Mouse (Mus musculus): ENCODE results near the gene Acap2. TPM values are rescaled to one million over a fixed set of nuclear protein-coding genes. Genes with fewer than 3 reads are reported as not detected.

Acap2 gene
- polyA plus RNA-seq, 1 experiment from 2014 or later = 8.9 TPM

GRCm38 (mm10) chr16:31196971-31197370, 4.1 kb downstream of the Acap2 start:
- Histone ChIP-seq H3K4me1 (ENCODE audit: control insufficient read depth, insufficient read depth, low read length) (peaks cover 17% of the 10 kb centered on the region), H3K4me3 (ENCODE audit: low read depth, low read length) (no peak overlapping the region), H3K27me3 (ENCODE audit: control insufficient read depth, insufficient read depth, low read depth, low read length) (no peaks in the 10 kb centered on the region), H3K9ac (ENCODE audit: low read depth, low read length) (no peak overlapping the region), H3K9me3 (replicated peaks; ENCODE audit: control insufficient read depth, low read length, poor library complexity, severe bottlenecking) (no peaks in the 10 kb centered on the region), H3K27ac (ENCODE audit: low read length) (no peak overlapping the region), H3K4me2 (ENCODE audit: low read length) (no peak overlapping the region), H3K36me3 (ENCODE audit: control insufficient read depth, insufficient read depth, low read length) (no peaks in the 10 kb centered on the region)
- WGBS = 63% methylated on average over 3 of the region's 3 CpGs
- ATAC-seq = no peak

- Histone ChIP-seq H3K36me3 (ENCODE audit: control insufficient read depth, insufficient read depth, low read length) (no peaks in the 10 kb centered on the region), H3K4me3 (ENCODE audit: low read depth, low read length) (no peak overlapping the region), H3K27ac (ENCODE audit: low read length) (no peak overlapping the region), H3K27me3 (ENCODE audit: control insufficient read depth, insufficient read depth, low read depth, low read length) (no peaks in the 10 kb centered on the region), H3K9me3 (replicated peaks; ENCODE audit: control insufficient read depth, low read length, poor library complexity, severe bottlenecking) (no peaks in the 10 kb centered on the region), H3K9ac (ENCODE audit: low read depth, low read length) (no peak overlapping the region), H3K4me1 (ENCODE audit: control insufficient read depth, insufficient read depth, low read length) (peaks cover 5% of the 10 kb centered on the region), H3K4me2 (ENCODE audit: low read length) (no peak overlapping the region)
- WGBS = 72% methylated on average over 3 of the region's 3 CpGs
- no peak for ATAC-seq
Observed at GRCm38 (mm10) chr16:31192526-31192925, 8.5 kb downstream of the Acap2 start.

- Histone ChIP-seq H3K27ac (ENCODE audit: low read length) (no peak overlapping the region), H3K27me3 (ENCODE audit: control insufficient read depth, insufficient read depth, low read depth, low read length) (no peaks in the 10 kb centered on the region), H3K4me2 (ENCODE audit: low read length) (no peak overlapping the region), H3K36me3 (ENCODE audit: control insufficient read depth, insufficient read depth, low read length) (no peaks in the 10 kb centered on the region), H3K4me3 (ENCODE audit: low read depth, low read length) (no peak overlapping the region), H3K9me3 (replicated peaks; ENCODE audit: control insufficient read depth, low read length, poor library complexity, severe bottlenecking) (no peaks in the 10 kb centered on the region), H3K4me1 (ENCODE audit: control insufficient read depth, insufficient read depth, low read length) (peaks cover 5% of the 10 kb centered on the region), H3K9ac (ENCODE audit: low read depth, low read length) (no peak overlapping the region)
- no peak for ATAC-seq
- WGBS = 70% methylated on average over 6 of the region's 6 CpGs
Observed at GRCm38 (mm10) chr16:31191818-31192217, 9.2 kb downstream of the Acap2 start.

- no peak overlapping the region for H3K27ac ChIP-seq (ENCODE audit: low read length)
- H3K4me1 ChIP-seq (ENCODE audit: control insufficient read depth, insufficient read depth, low read length) = peaks cover 5% of the 10 kb centered on the region
- H3K9me3 ChIP-seq (replicated peaks; ENCODE audit: control insufficient read depth, low read length, poor library complexity, severe bottlenecking) = no peaks in the 10 kb centered on the region
- H3K9ac ChIP-seq (ENCODE audit: low read depth, low read length) = no peak overlapping the region
- H3K27me3 ChIP-seq (ENCODE audit: control insufficient read depth, insufficient read depth, low read depth, low read length) = no peaks in the 10 kb centered on the region
- ATAC-seq = no peak
- H3K4me2 ChIP-seq (ENCODE audit: low read length) = no peak overlapping the region
- 92% methylated on average over 8 of the region's 8 CpGs for WGBS
- H3K4me3 ChIP-seq (ENCODE audit: low read depth, low read length) = no peak overlapping the region
- H3K36me3 ChIP-seq (ENCODE audit: control insufficient read depth, insufficient read depth, low read length) = no peaks in the 10 kb centered on the region
Observed at GRCm38 (mm10) chr16:31190426-31190825, 10.6 kb downstream of the Acap2 start.

GRCm38 (mm10) chr16:31189291-31189690, 11.8 kb downstream of the Acap2 start:
- H3K27me3 ChIP-seq (ENCODE audit: control insufficient read depth, insufficient read depth, low read depth, low read length) = no peaks in the 10 kb centered on the region
- no peaks in the 10 kb centered on the region for H3K9me3 ChIP-seq (replicated peaks; ENCODE audit: control insufficient read depth, low read length, poor library complexity, severe bottlenecking)
- WGBS = 93% methylated on average over 5 of the region's 5 CpGs
- no peak overlapping the region for H3K4me2 ChIP-seq (ENCODE audit: low read length)
- H3K4me3 ChIP-seq (ENCODE audit: low read depth, low read length) = no peak overlapping the region
- no peak overlapping the region for H3K9ac ChIP-seq (ENCODE audit: low read depth, low read length)
- no peak overlapping the region for H3K27ac ChIP-seq (ENCODE audit: low read length)
- no peaks in the 10 kb centered on the region for H3K36me3 ChIP-seq (ENCODE audit: control insufficient read depth, insufficient read depth, low read length)
- no peak for ATAC-seq
- peaks cover 9% of the 10 kb centered on the region for H3K4me1 ChIP-seq (ENCODE audit: control insufficient read depth, insufficient read depth, low read length)

- H3K4me2 ChIP-seq (ENCODE audit: low read length) = no peak overlapping the region
- no peak overlapping the region for H3K4me3 ChIP-seq (ENCODE audit: low read depth, low read length)
- no peak overlapping the region for H3K9ac ChIP-seq (ENCODE audit: low read depth, low read length)
- H3K9me3 ChIP-seq (replicated peaks; ENCODE audit: control insufficient read depth, low read length, poor library complexity, severe bottlenecking) = no peaks in the 10 kb centered on the region
- 88% methylated on average over 2 of the region's 2 CpGs for WGBS
- no peaks in the 10 kb centered on the region for H3K27me3 ChIP-seq (ENCODE audit: control insufficient read depth, insufficient read depth, low read depth, low read length)
- H3K27ac ChIP-seq (ENCODE audit: low read length) = no peak overlapping the region
- no peak for ATAC-seq
- H3K4me1 ChIP-seq (ENCODE audit: control insufficient read depth, insufficient read depth, low read length) = peaks cover 10% of the 10 kb centered on the region
- no peaks in the 10 kb centered on the region for H3K36me3 ChIP-seq (ENCODE audit: control insufficient read depth, insufficient read depth, low read length)
Observed at GRCm38 (mm10) chr16:31188799-31189198, 12.2 kb downstream of the Acap2 start.

- Histone ChIP-seq H3K4me2 (ENCODE audit: low read length) (no peak overlapping the region), H3K4me3 (ENCODE audit: low read depth, low read length) (no peak overlapping the region), H3K27ac (ENCODE audit: low read length) (no peak overlapping the region), H3K36me3 (ENCODE audit: control insufficient read depth, insufficient read depth, low read length) (no peaks in the 10 kb centered on the region), H3K4me1 (ENCODE audit: control insufficient read depth, insufficient read depth, low read length) (peaks cover 13% of the 10 kb centered on the region), H3K27me3 (ENCODE audit: control insufficient read depth, insufficient read depth, low read depth, low read length) (no peaks in the 10 kb centered on the region), H3K9me3 (replicated peaks; ENCODE audit: control insufficient read depth, low read length, poor library complexity, severe bottlenecking) (no peaks in the 10 kb centered on the region), H3K9ac (ENCODE audit: low read depth, low read length) (no peak overlapping the region)
- ATAC-seq = no peak
- WGBS = 32% methylated on average over 6 of the region's 6 CpGs
Observed at GRCm38 (mm10) chr16:31188270-31188669, 12.8 kb downstream of the Acap2 start.

- Histone ChIP-seq H3K4me3 (ENCODE audit: low read depth, low read length) (no peak overlapping the region), H3K36me3 (ENCODE audit: control insufficient read depth, insufficient read depth, low read length) (no peaks in the 10 kb centered on the region), H3K4me2 (ENCODE audit: low read length) (no peak overlapping the region), H3K9ac (ENCODE audit: low read depth, low read length) (no peak overlapping the region), H3K27me3 (ENCODE audit: control insufficient read depth, insufficient read depth, low read depth, low read length) (no peaks in the 10 kb centered on the region), H3K4me1 (ENCODE audit: control insufficient read depth, insufficient read depth, low read length) (peaks cover 13% of the 10 kb centered on the region), H3K9me3 (replicated peaks; ENCODE audit: control insufficient read depth, low read length, poor library complexity, severe bottlenecking) (no peaks in the 10 kb centered on the region), H3K27ac (ENCODE audit: low read length) (no peak overlapping the region)
- 85% methylated on average over 1 of the region's 1 CpGs for WGBS
- ATAC-seq = 0 out of 2 replicates have a peak, but pooled peaks have one; percentile 51
Observed at GRCm38 (mm10) chr16:31187192-31187591, 13.9 kb downstream of the Acap2 start.

GRCm38 (mm10) chr16:31185757-31186156, 15.3 kb downstream of the Acap2 start:
- H3K4me1 ChIP-seq (ENCODE audit: control insufficient read depth, insufficient read depth, low read length) = peaks cover 13% of the 10 kb centered on the region
- H3K27ac ChIP-seq (ENCODE audit: low read length) = no peak overlapping the region
- ATAC-seq = no peak
- WGBS = 90% methylated on average over 2 of the region's 2 CpGs
- H3K36me3 ChIP-seq (ENCODE audit: control insufficient read depth, insufficient read depth, low read length) = no peaks in the 10 kb centered on the region
- H3K4me2 ChIP-seq (ENCODE audit: low read length) = no peak overlapping the region
- H3K4me3 ChIP-seq (ENCODE audit: low read depth, low read length) = no peak overlapping the region
- no peak overlapping the region for H3K9ac ChIP-seq (ENCODE audit: low read depth, low read length)
- H3K9me3 ChIP-seq (replicated peaks; ENCODE audit: control insufficient read depth, low read length, poor library complexity, severe bottlenecking) = no peaks in the 10 kb centered on the region
- no peaks in the 10 kb centered on the region for H3K27me3 ChIP-seq (ENCODE audit: control insufficient read depth, insufficient read depth, low read depth, low read length)

GRCm38 (mm10) chr16:31184727-31185126, 16.3 kb downstream of the Acap2 start:
- H3K27ac ChIP-seq (ENCODE audit: low read length) = no peak overlapping the region
- no peak overlapping the region for H3K4me2 ChIP-seq (ENCODE audit: low read length)
- no peak for ATAC-seq
- H3K36me3 ChIP-seq (ENCODE audit: control insufficient read depth, insufficient read depth, low read length) = no peaks in the 10 kb centered on the region
- WGBS = 20% methylated on average over 4 of the region's 4 CpGs
- H3K4me3 ChIP-seq (ENCODE audit: low read depth, low read length) = no peak overlapping the region
- H3K9me3 ChIP-seq (replicated peaks; ENCODE audit: control insufficient read depth, low read length, poor library complexity, severe bottlenecking) = no peaks in the 10 kb centered on the region
- H3K27me3 ChIP-seq (ENCODE audit: control insufficient read depth, insufficient read depth, low read depth, low read length) = no peaks in the 10 kb centered on the region
- H3K4me1 ChIP-seq (ENCODE audit: control insufficient read depth, insufficient read depth, low read length) = peaks cover 13% of the 10 kb centered on the region
- H3K9ac ChIP-seq (ENCODE audit: low read depth, low read length) = no peak overlapping the region

All from midbrain, embryonic 16.5 days (tissue).